Mouse (Mus musculus) MEL (cell line): ENCODE measurements around the gene Neu4. TPM values are rescaled to one million over a fixed set of nuclear protein-coding genes. Genes with fewer than 3 reads are reported as not detected.

Experiments
- DNase-seq: peaks from one replicate; pipeline ENCODE4 v3.0.0; 2011; ENCODE audit warnings: low read depth, low spot score
- H3K27ac ChIP-seq: 2 replicates; pipeline ENCODE4 v1.5.1; 2012; ENCODE audit warnings: low read depth, mild to moderate bottlenecking, control low read depth, low read length, moderate library complexity; ENCODE audit not compliant: control insufficient read depth
- H3K27me3 ChIP-seq, 2 experiments: fragments of 150-350 bp in 1 of 2; sonication (generic) in 1 of 2; 2 replicates each; pipeline ENCODE4 v1.6.1; 2012; ENCODE audit warnings: low read length in 2 of 2, mild to moderate bottlenecking in 2 of 2, improper control_type of control experiment in 1 of 2, moderate library complexity in 1 of 2; ENCODE audit not compliant: insufficient read depth in 2 of 2, control insufficient read depth in 1 of 2
- H3K36me3 ChIP-seq, 2 experiments: 2 replicates each; pipeline ENCODE4 v1.6.1; 2012 to 2014; ENCODE audit warnings: low read length in 2 of 2, improper control_type of control experiment in 1 of 2, inconsistent platforms in 1 of 2, mild to moderate bottlenecking in 1 of 2; ENCODE audit not compliant: insufficient read depth in 2 of 2, control insufficient read depth in 1 of 2
- H3K4me1 ChIP-seq, 2 experiments: fragments of 150-350 bp in 1 of 2; sonication (generic) in 1 of 2; 2 replicates each; pipeline ENCODE4 v1.6.1; 2012; ENCODE audit warnings: low read length in 2 of 2, improper control_type of control experiment in 1 of 2, mild to moderate bottlenecking in 1 of 2; ENCODE audit not compliant: insufficient read depth in 2 of 2, control insufficient read depth in 1 of 2
- H3K4me3 ChIP-seq, 2 experiments: fragments of 150-350 bp in 1 of 2; sonication (generic) in 1 of 2; 2 replicates each; pipeline ENCODE4 v1.5.1; 2012; ENCODE audit warnings: low read depth in 2 of 2, low read length in 2 of 2, mild to moderate bottlenecking in 2 of 2, moderate library complexity in 2 of 2, control low read depth in 1 of 2, improper control_type of control experiment in 1 of 2; ENCODE audit not compliant: control insufficient read depth in 1 of 2, insufficient read depth in 1 of 2
- H3K79me2 ChIP-seq: 2 replicates; pipeline ENCODE4 v1.6.1; 2012; ENCODE audit warnings: mild to moderate bottlenecking, low read length, moderate library complexity; ENCODE audit not compliant: control insufficient read depth, poor library complexity, insufficient read depth
- H3K9ac ChIP-seq: 2 replicates; pipeline ENCODE4 v1.6.1; 2012; ENCODE audit warnings: low read depth, mild to moderate bottlenecking, control low read depth, low read length, moderate library complexity; ENCODE audit not compliant: control insufficient read depth, poor library complexity, severe bottlenecking
- H3K9me3 ChIP-seq: fragments of 150-350 bp; sonication (generic); replicated peaks from 2 replicates; pipeline ENCODE4 v1.6.1; 2012; ENCODE audit warnings: mild to moderate bottlenecking, low read length, improper control_type of control experiment, moderate library complexity; ENCODE audit not compliant: insufficient read depth
- CHD1 ChIP-seq: IDR thresholded peaks from 2 replicates; pipeline ENCODE4 v1.6.1; 2012; ENCODE audit warnings: low read depth, mild to moderate bottlenecking, inconsistent platforms, low read length, improper control_type of control experiment
- E2F4 ChIP-seq: IDR thresholded peaks from 2 replicates; pipeline ENCODE4 v1.6.1; 2011; ENCODE audit warnings: low read depth, low read length, improper control_type of control experiment, borderline replicate concordance
- ELF1 ChIP-seq: IDR thresholded peaks from 2 replicates; pipeline ENCODE4 v1.6.1; 2014; ENCODE audit warnings: low read depth, mild to moderate bottlenecking, inconsistent platforms, low read length, improper control_type of control experiment, moderate library complexity
- EP300 ChIP-seq, 2 experiments: IDR thresholded peaks; 2 replicates each; pipeline ENCODE4 v1.6.1; 2011; ENCODE audit warnings: improper control_type of control experiment in 2 of 2, low read length in 2 of 2, low read depth in 1 of 2, mild to moderate bottlenecking in 1 of 2
- HCFC1 ChIP-seq: IDR thresholded peaks from 2 replicates; pipeline ENCODE4 v1.6.1; 2012; ENCODE audit warnings: low read depth, mild to moderate bottlenecking, inconsistent platforms, low read length, improper control_type of control experiment, moderate library complexity
- MAFK ChIP-seq: IDR thresholded peaks from 2 replicates; pipeline ENCODE4 v1.6.1; 2011; ENCODE audit warnings: low read depth, mild to moderate bottlenecking, low read length, improper control_type of control experiment, borderline replicate concordance
- MAX ChIP-seq: IDR thresholded peaks from 2 replicates; pipeline ENCODE4 v1.6.1; 2011; ENCODE audit warnings: low read length, improper control_type of control experiment
- MEF2A ChIP-seq: IDR thresholded peaks from 2 replicates; pipeline ENCODE4 v1.6.1; 2014; ENCODE audit warnings: low read depth, mild to moderate bottlenecking, inconsistent platforms, low read length, improper control_type of control experiment; ENCODE audit not compliant: poor library complexity, insufficient replicate concordance, severe bottlenecking; ENCODE audit errors: extremely low read depth
- POLR2A ChIP-seq, 2 experiments: IDR thresholded peaks; 2 replicates each; pipeline ENCODE4 v1.6.1; 2011 to 2012; ENCODE audit warnings: low read length in 2 of 2, mild to moderate bottlenecking in 2 of 2, control low read depth in 1 of 2, improper control_type of control experiment in 1 of 2, low read depth in 1 of 2, moderate library complexity in 1 of 2; ENCODE audit not compliant: control insufficient read depth in 1 of 2, insufficient read depth in 1 of 2, poor library complexity in 1 of 2
- SIN3A ChIP-seq: IDR thresholded peaks from 2 replicates; pipeline ENCODE4 v1.6.1; 2012; ENCODE audit warnings: low read length, improper control_type of control experiment, inconsistent platforms
- SMC3 ChIP-seq: IDR thresholded peaks from 2 replicates; pipeline ENCODE4 v1.6.1; 2011; ENCODE audit warnings: low read depth, low read length, improper control_type of control experiment
- UBTF ChIP-seq: IDR thresholded peaks from 2 replicates; pipeline ENCODE4 v1.6.1; 2012; ENCODE audit warnings: low read depth, mild to moderate bottlenecking, inconsistent platforms, low read length, improper control_type of control experiment, moderate library complexity, borderline replicate concordance; ENCODE audit not compliant: insufficient read depth
- USF1 ChIP-seq: IDR thresholded peaks from 2 replicates; pipeline ENCODE4 v1.6.1; 2014; ENCODE audit warnings: low read depth, mild to moderate bottlenecking, inconsistent platforms, low read length, improper control_type of control experiment, moderate library complexity
- ZKSCAN1 ChIP-seq: IDR thresholded peaks from 2 replicates; pipeline ENCODE4 v1.6.1; 2012; ENCODE audit warnings: low read depth, mild to moderate bottlenecking, inconsistent platforms, low read length, improper control_type of control experiment, moderate library complexity
- polyA plus RNA-seq, 2 experiments: library from polyadenylated mRNA; stranded (reverse) in 1 of 2; unstranded in 1 of 2; fragments of >175 nt in 1 of 2; fragments of >200 nt in 1 of 2; gene quantifications; 2 replicates each; pipeline versions ENCODE4 v1.2.1 to v1.2.4; 2012; ENCODE audit warnings: low replicate concordance in 2 of 2, low read depth in 1 of 2; ENCODE audit not compliant: insufficient read length in 2 of 2, insufficient read depth in 1 of 2, missing spikeins in 1 of 2
- total RNA-seq: library from RNA; depleted of rRNA; stranded (reverse); fragments of 300-350 nt; gene quantifications from 2 replicates; pipeline ENCODE4 v1.2.3, GENCODE M21; 2012

Gene Neu4
- total and polyA plus RNA-seq, 3 experiments = not detected

- TF ChIP-seq MEF2A = no peak
- TF ChIP-seq SMC3 = no peak
- TF ChIP-seq ELF1 = no peak
These were observed 33.4 kb downstream of the Neu4 start (continued) for GRCm38 (mm10) chr1:94053530-94054216.

DNA sequence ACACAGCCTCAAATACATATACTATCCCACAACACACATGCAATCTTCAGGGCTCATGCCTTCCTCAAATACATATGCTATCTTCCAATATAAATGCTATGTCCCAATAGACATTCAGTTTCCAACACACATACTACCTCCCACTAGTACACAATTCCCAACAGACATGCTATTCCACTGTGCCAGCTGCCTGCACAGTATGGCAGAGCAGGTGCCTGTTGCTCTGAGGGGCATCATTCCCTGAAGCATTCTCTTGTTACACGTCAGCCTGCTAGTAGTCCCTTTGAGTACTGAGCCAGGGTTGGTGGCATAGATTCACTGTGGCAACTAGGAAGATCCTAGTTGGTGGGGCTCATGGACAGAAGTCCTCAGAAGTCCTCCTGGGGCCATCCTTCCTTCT is 34.2 kb downstream of the Neu4 start:
- TF ChIP-seq CHD1 (no peak), POLR2A (IDR thresholded peaks at IDR 0.05; ENCODE audit: control insufficient read depth in 1 of 2, insufficient read depth in 1 of 2, low read depth in 1 of 2, low read length in 2 of 2, poor library complexity in 1 of 2) (no peak), ZKSCAN1 (no peak), MEF2A (no peak), MAX (no peak), USF1 (no peak), SIN3A (no peak), UBTF (no peak), E2F4 (no peak)
- Histone ChIP-seq H3K4me3 (no peak overlapping the region), H3K9me3 (no peaks in the 10 kb centered on the region), H3K9ac (no peak overlapping the region), H3K27ac (no peak overlapping the region), H3K4me1 (peaks cover 11 to 22% of the 10 kb centered on the region in 2 experiments), H3K79me2 (no peaks in the 10 kb centered on the region), H3K27me3 (no peaks in the 10 kb centered on the region), H3K36me3 (peaks cover 0 to 13% of the 10 kb centered on the region in 2 experiments; a peak in 2 of 4 replicates)
- no peak for DNase-seq

DNA sequence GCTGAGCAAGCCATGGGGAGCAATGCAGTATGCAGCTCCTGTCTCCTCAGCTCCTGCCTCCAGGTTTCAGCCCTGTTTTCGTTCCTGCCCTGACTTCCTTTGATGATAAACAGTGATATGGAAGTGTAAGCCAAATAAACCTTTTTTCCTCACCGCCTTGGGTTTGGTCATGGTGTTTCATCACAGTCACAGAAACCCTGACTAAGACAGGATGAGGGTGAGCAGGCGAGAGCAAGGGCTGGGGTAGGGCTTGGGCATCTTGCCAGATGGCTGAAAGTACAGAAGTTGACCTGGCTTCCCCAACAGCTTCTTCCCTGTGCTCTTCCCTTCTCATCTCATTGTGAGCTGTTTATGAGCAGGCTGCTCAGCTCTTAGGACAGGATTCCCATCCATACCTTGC is 35.7 kb downstream of the Neu4 start:
- peak; percentile 71 for DNase-seq
- Histone ChIP-seq H3K4me1 (peaks cover 11 to 22% of the 10 kb centered on the region in 2 experiments), H3K27ac (no peak overlapping the region), H3K9ac (no peak overlapping the region), H3K9me3 (no peaks in the 10 kb centered on the region), H3K4me3 (no peak overlapping the region), H3K36me3 (peaks cover 0 to 13% of the 10 kb centered on the region in 2 experiments; a peak in 2 of 4 replicates), H3K79me2 (no peaks in the 10 kb centered on the region), H3K27me3 (no peaks in the 10 kb centered on the region)
- TF ChIP-seq HCFC1 (0 out of 2 replicates have a peak, but pooled peaks have one; percentile 8), EP300 (IDR thresholded peaks at IDR 0.05; ENCODE audit: low read depth in 1 of 2, low read length in 2 of 2) (0 out of 4 replicates have a peak, but pooled peaks of 1 of the 2 experiments have one; percentile 4), MAFK (no peak)
